Mouse (Mus musculus) embryonic fibroblast, embryonic 13.5 days (primary cell): ENCODE results near the gene Mif4gd. TPM values are rescaled to one million over a fixed set of nuclear protein-coding genes. Genes with fewer than 3 reads are reported as not detected.

Source experiments
- H3K27ac ChIP-seq: 2 replicates; pipeline ENCODE4 v1.5.1; 2012; ENCODE audit warnings: low read length, control low read depth, inconsistent platforms; ENCODE audit not compliant: insufficient read depth
- H3K4me1 ChIP-seq: 2 replicates; pipeline ENCODE4 v1.6.1; 2011; ENCODE audit warnings: low read length; ENCODE audit not compliant: control insufficient read depth, insufficient read depth
- H3K4me3 ChIP-seq: 2 replicates; pipeline ENCODE4 v1.5.1; 2011; ENCODE audit warnings: mild to moderate bottlenecking, control low read depth, low read length; ENCODE audit not compliant: insufficient read depth
- CTCF ChIP-seq: IDR thresholded peaks from 2 replicates; pipeline ENCODE4 v1.5.1; 2011; ENCODE audit warnings: mild to moderate bottlenecking, control low read depth, low read length, moderate library complexity, borderline replicate concordance; ENCODE audit not compliant: insufficient read depth
- POLR2A ChIP-seq: IDR thresholded peaks from 2 replicates; pipeline ENCODE4 v1.6.1; 2011; ENCODE audit warnings: low read depth, mild to moderate bottlenecking, control low read depth, low read length, moderate library complexity
- polyA plus RNA-seq: library from polyadenylated mRNA; stranded (reverse); fragments of >200 nt; gene quantifications from 2 replicates; pipeline ENCODE4 v1.2.4, GENCODE M21; 2011; ENCODE audit warnings: low read depth; ENCODE audit not compliant: missing spikeins, insufficient read length

Gene Mif4gd
- polyA plus RNA-seq, 1 experiment: 26.6 TPM

DNA sequence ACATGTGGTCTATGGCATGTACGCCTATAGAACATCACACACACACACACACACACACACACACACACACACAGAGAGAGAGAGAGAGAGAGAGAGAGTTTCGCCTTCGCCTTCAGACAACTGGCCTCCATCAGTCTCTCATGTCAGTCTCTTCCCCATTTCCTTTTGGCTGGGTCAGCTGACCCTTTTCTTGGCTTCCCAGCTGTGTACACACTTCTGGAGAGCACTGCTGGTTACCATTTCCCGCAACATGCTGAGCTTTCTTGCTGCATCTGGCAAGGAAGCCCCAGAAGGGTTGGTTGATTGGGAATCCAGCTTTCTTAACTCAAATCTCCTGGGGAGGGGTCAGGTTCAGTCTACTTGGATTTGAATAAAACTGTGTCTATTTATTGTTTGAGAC lies 21.3 kb upstream of the Mif4gd start:
- Histone ChIP-seq H3K27ac (no peak overlapping the region), H3K4me1 (no peaks in the 10 kb centered on the region), H3K4me3 (no peak overlapping the region)
- TF ChIP-seq CTCF (no peak), POLR2A (no peak)

DNA sequence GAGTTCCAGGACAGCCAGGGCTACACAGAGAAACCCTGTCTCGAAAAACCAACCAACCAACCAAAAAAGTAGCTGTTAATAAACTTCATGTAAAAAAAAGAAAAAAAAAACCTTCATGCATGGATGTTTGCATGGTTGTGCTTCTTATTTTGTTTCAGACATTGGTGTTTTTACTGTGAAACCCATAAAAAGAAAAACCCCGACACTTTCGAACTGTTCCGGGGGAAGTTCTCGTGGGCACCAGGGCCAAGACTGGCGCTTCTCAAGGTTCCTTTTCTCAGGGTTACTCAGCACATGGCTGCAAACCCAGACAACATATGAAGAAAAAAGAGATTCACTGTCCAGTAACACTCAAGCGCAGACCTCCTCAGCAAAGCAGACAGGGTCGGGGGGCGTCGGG lies 20.1 kb upstream of the Mif4gd start:
- TF ChIP-seq POLR2A (no peak), CTCF (no peak)
- Histone ChIP-seq H3K27ac (no peak overlapping the region), H3K4me3 (no peak overlapping the region), H3K4me1 (no peaks in the 10 kb centered on the region)

DNA sequence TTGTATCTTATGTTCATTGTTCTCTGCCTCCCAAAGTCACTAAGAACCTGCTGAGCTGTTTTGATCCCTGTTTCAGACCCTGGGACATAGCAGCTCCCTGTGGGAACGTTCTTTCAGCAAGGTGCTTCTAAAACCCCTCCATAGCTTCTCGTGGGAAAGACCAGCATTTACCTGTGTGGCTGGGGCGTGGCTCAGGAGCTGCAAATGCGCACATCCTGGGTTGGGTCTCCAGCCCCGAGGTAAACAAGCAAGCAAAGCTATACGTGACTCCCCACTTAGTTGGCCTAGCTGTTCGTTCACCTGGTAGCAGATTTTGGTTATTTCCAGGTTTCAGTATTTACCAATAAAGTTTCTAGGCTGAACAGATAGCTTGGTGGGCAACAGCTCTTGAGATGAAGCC lies 19.5 kb upstream of the Mif4gd start:
- no peak overlapping the region for H3K27ac ChIP-seq
- TF ChIP-seq POLR2A: no peak
- no peak for TF ChIP-seq CTCF
- no peak overlapping the region for H3K4me3 ChIP-seq
- no peaks in the 10 kb centered on the region for H3K4me1 ChIP-seq

DNA sequence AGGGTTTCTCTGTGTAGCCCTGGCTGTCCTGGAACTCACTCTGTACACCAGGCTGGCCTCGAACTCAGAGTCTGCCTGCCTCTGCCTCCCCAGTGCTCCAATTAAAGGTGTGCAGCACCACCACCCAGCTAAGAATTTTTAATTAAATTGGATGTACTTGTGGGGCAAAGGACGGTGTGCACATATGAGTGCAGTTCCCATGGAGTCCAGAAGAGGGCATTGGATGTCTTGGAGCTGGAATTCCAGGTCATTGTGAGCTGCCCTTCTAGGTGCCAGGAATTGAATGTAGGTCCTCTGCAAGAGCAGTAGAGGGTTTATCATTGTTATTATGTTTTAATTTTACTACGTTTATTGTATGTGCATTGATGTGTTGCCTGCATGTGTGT lies 18.7 kb upstream of the Mif4gd start:
- Histone ChIP-seq H3K4me1 (no peaks in the 10 kb centered on the region), H3K4me3 (no peak overlapping the region), H3K27ac (no peak overlapping the region)
- peak; percentile 31; the same call in 1 of the 2 replicates for TF ChIP-seq CTCF
- no peak for TF ChIP-seq POLR2A

DNA sequence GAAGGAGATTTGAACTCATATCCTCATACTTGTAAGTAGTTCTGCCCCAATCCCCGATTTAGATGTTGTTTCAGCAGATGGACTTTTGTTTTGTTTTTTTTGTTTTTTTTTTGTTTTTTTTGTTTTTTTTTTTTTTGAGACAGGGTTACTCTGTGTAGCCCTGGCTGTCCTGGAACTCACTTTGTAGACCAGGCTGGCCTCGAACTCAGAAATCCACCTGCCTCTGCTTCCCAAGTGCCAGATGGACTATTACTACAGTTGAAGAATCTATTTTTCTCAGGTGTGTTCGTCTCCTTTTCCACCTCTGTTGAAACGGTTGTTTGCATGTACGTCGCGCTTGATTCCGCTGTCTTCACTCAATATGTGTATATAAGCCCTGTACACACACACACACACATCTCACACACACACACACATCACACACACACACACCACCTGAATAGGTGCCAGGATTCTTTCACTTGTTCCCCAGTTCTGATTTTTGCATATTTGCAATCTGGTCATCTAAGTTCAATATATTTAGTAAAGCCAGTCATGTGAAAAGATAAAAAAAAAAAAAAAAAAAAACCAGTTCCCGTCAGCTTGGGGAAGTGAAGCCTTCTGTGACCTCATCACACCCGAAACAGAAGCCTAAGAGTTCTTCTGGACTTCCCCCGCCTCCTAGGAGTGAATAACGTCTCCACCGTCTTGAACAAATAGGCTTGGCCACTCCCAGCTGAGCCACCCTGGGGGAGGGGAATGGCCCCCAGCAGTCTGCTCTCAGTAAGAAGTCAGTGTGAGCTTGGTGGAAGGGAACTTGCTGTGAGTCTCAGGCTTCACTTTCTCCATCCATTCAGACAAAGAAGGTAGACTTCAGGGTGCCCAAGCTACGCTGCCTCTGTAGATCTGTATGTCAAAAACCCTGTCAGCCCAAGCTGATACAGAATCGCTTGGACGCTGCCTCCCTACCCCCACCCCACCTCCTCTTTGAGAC lies 18.0 kb upstream of the Mif4gd start:
- Histone ChIP-seq H3K4me3 (no peak overlapping the region), H3K27ac (no peak overlapping the region), H3K4me1 (no peaks in the 10 kb centered on the region)
- 0 out of 2 replicates have a peak, but pooled peaks have one; percentile 32 for TF ChIP-seq POLR2A
- no peak for TF ChIP-seq CTCF

DNA sequence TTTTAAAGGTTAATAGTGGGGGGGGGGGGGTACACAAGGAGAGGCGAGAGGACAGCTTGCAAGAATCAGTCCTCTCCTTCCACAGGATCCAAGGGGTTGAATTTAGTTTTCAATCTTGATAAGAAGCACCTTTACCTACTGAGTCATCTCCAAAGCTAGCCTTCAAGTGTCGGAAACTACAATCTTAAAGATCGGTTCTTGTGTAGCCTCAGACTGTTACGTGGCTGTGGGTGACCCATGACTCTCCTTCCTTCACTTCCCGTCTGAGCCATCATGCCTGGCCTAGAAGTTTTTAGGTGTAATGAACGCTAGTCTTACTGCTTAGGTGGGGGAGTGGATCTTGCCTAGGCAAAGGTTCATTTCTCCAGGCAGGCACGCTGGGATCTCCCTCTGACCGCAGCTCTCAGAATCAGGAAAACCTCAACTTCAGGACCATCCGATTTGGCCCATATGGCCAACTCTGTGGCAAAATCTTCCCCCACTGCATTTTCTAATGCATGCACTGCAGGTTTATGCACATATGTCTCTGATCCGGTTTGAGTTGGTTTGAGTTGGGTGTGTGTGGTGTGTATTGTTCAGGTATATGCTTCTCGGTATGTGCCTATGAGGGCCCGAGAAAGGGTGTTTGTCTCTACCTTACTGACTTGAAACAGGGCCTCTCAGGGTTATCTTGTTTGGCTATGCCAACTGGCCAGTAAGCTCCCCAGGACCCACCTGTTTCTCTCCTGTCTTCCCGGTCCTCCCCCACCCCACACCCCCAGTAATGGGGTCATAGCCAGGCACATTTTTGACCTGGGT lies 17.2 kb upstream of the Mif4gd start:
- TF ChIP-seq CTCF (no peak), POLR2A (no peak)
- H3K4me1 ChIP-seq: no peaks in the 10 kb centered on the region
- H3K27ac ChIP-seq: no peak overlapping the region
- H3K4me3 ChIP-seq: no peak overlapping the region

DNA sequence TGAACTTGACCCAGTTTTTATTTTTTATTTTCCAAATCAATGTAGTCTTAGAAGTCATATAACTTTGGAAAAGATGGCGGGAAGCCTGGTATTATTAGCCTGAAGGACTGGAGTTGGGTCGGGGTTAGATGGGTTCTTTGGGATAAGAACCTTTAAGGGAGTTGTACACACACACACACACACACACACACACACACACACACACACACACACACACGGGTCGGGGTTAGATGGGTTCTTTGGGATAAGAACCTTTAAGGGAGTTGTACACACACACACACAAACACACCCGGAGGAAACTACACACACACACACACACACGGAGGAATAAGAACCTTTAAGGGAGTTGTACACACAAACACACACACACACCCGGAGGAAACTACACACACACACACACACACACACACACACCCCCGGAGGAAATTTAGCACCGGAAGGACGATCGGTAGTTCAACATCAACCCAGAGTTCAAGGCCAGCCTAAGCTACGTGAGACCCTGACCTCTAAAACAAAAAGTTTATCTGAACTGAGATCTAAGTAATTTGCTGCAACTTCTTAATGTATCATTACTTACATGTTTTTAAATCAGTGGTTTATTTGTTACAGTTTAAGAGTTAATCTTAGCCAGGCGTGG lies 15.8 kb upstream of the Mif4gd start:
- Histone ChIP-seq H3K4me1 (no peaks in the 10 kb centered on the region), H3K4me3 (peak overlapping the region; percentile 11), H3K27ac (no peak overlapping the region)
- TF ChIP-seq CTCF (no peak), POLR2A (0 out of 2 replicates have a peak, but pooled peaks have one; percentile 31)

DNA sequence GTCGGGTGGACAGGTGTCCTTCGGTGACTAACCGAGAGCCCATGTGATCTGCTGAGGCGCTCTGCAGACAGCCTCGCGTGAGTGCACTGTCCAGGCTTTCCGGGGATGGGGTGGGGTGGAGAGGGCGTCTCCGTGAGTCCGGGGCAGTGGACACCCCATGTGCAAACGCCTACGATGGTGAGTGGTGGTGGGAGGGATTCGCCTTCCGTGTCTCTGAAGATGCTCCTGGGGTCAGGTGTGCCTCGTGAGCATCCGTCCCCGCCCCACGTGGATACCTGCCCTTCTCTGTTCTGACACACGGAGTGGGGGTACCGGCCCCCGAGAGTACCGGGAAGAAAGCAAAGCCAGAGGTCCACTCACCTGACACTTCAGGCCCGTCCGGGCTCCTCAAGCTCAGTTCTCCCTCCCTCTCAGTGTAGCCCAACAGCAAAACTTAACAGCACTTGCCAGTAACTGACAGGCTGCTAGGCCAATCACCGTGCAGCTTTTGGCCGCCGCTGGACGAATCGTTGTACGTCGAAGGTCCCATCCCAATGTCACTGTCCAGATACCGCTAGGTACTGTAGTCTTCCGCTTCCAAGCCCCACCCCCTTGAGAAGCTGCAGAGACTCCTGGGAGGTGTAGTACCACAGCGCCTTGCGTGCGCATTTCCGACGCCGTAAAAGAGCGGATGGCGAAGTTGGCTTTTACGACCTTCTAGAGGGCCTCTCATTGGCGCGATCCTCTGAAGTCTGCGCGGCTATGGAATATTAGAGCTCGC lies 15.1 kb upstream of the Mif4gd start, which contains the start of gene Slc25a19:
TSS of gene Slc25a19 (minus strand) at position 591 of the 760 bp plus-strand sequence.
- Histone ChIP-seq H3K27ac (no peak within 1 kb of the TSS), H3K4me3 (peak within 1 kb of the TSS; percentile 69), H3K4me1 (no peaks in the 10 kb centered on the region)
- peak; percentile 86 for TF ChIP-seq POLR2A
- TF ChIP-seq CTCF: no peak
